Mouse (Mus musculus) heart, adult 2 months (tissue): ENCODE data around the gene Theg.

Source experiments
- CTCF ChIP-seq: fragments of 200-600 bp; IDR thresholded peaks from 2 replicates; pipeline ENCODE4 v1.8.1; 2022; ENCODE audit warnings: antibody characterized with exemption, mild to moderate bottlenecking, moderate library complexity
- EP300 ChIP-seq: fragments of 200-500 bp; IDR thresholded peaks from 2 replicates; pipeline ENCODE4 v1.6.1; 2011; ENCODE audit warnings: low read depth, low read length, control low read depth; ENCODE audit not compliant: insufficient read depth
- POLR2A ChIP-seq: fragments of 200-500 bp; IDR thresholded peaks from 2 replicates; pipeline ENCODE4 v1.6.1; 2011; ENCODE audit warnings: mild to moderate bottlenecking, low read depth, low read length, control low read depth; ENCODE audit not compliant: insufficient read depth

- TF ChIP-seq CTCF (no peak), EP300 (no peak), POLR2A (no peak)
Measured at GRCm38 (mm10) chr10:79585136-79585535, 2.0 kb downstream of the Theg start.
